Mouse (Mus musculus) brain, embryonic 14.5 days (tissue): ENCODE measurements around the gene Plppr3. TPM values are rescaled to one million over a fixed set of nuclear protein-coding genes. Genes with fewer than 3 reads are reported as not detected.

ENCODE experiments used
- DNase-seq: peaks from one replicate; pipeline ENCODE4 v3.0.0-alpha.2; 2011; ENCODE audit warnings: low read depth
- CTCF ChIP-seq: fragments of 200-500 bp; IDR thresholded peaks from 2 replicates; pipeline ENCODE4 v1.5.1; 2012; ENCODE audit warnings: inconsistent platforms, mild to moderate bottlenecking, moderate library complexity, borderline replicate concordance; ENCODE audit not compliant: insufficient read depth, insufficient read length; ENCODE audit errors: extremely low read depth
- POLR2A ChIP-seq: fragments of 200-500 bp; IDR thresholded peaks from 2 replicates; pipeline ENCODE4 v1.6.1; 2012; ENCODE audit warnings: mild to moderate bottlenecking, inconsistent platforms, borderline replicate concordance; ENCODE audit not compliant: poor library complexity, insufficient read depth, insufficient read length, severe bottlenecking; ENCODE audit errors: extremely low read depth
- polyA plus RNA-seq: library from polyadenylated mRNA; depleted of rRNA; stranded (reverse); fragments of >200 nt; gene quantifications from 2 replicates; pipeline ENCODE4 v1.2.3, GENCODE M21; 2012

Plppr3 gene
- polyA plus RNA-seq, 1 experiment: 805 TPM

GRCm38 (mm10) chr10:79873715-79874289 lies 632 bp downstream of the Plppr3 start:
- TF ChIP-seq CTCF (no peak), POLR2A (no peak)
- peak; percentile 64 for DNase-seq

GRCm38 (mm10) chr10:79873313-79873712 lies 1.1 kb downstream of the Plppr3 start:
- TF ChIP-seq CTCF: no peak
- TF ChIP-seq POLR2A: no peak
- peak; percentile 61 for DNase-seq

- TF ChIP-seq CTCF (no peak), POLR2A (no peak)
- DNase-seq: no peak
These were observed 1.6 kb downstream of the Plppr3 start for GRCm38 (mm10) chr10:79872862-79873261.

GRCm38 (mm10) chr10:79871845-79872244 lies 2.6 kb downstream of the Plppr3 start:
- DNase-seq: peak; percentile 51
- TF ChIP-seq CTCF (no peak), POLR2A (no peak)

- DNase-seq: no peak
- TF ChIP-seq POLR2A (no peak), CTCF (no peak)
These were observed 7.8 kb downstream of the Plppr3 start for GRCm38 (mm10) chr10:79866601-79867000.

- DNase-seq: no peak
- TF ChIP-seq CTCF (peak; percentile 18; the same call in 1 of the 2 replicates), POLR2A (no peak)
These were observed 8.6 kb downstream of the Plppr3 start for GRCm38 (mm10) chr10:79865801-79866295.

GRCm38 (mm10) chr10:79865189-79865601 lies 9.2 kb downstream of the Plppr3 start:
- TF ChIP-seq POLR2A (no peak), CTCF (no peak)
- DNase-seq: no peak

GRCm38 (mm10) chr10:79864351-79865188 lies 9.9 kb downstream of the Plppr3 start:
- no peak for TF ChIP-seq POLR2A
- peak; percentile 57 for DNase-seq

GRCm38 (mm10) chr10:79862925-79863324 lies 11.5 kb downstream of the Plppr3 start:
- no peak for DNase-seq
- no peak for TF ChIP-seq POLR2A
- TF ChIP-seq CTCF: no peak

GRCm38 (mm10) chr10:79862049-79862788 lies 12.2 kb downstream of the Plppr3 start:
- no peak for DNase-seq
- TF ChIP-seq POLR2A: no peak
- TF ChIP-seq CTCF: no peak
